Mouse (Mus musculus) E14TG2a.4 (cell line): ENCODE results near the gene Pomc.

ENCODE experiments used
- CTCF ChIP-seq: conservative IDR thresholded peaks from 2 replicates; pipeline ENCODE4 v1.5.1; 2014; ENCODE audit warnings: low read length
- NANOG ChIP-seq: IDR thresholded peaks from 2 replicates; pipeline ENCODE4 v1.6.1; 2014; ENCODE audit warnings: borderline replicate concordance, low read length, mixed read lengths

DNA sequence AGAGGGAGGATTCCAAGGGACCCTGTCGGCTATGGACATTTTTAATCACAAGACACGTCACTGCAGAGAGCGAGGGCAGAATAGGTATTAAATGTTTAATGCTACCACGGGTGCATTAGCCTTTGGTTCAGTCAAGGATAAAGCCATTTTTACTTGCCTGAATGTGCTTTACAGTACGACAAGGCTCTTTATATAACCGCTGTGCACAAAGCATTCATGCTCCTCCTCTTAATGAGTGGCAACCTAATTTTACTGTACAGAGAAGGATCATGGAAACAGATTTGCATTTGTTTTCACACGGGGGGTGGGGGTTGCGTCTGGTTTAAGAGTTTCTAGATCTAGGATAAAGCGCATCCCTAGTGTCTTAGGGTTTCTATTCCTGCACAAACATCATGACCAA lies 42.0 kb downstream of the Pomc start:
- TF ChIP-seq CTCF (no peak), NANOG (no peak)
